Comparison of ENCODE assay signal across 8 mouse cellular contexts in the genomic region with DNA sequence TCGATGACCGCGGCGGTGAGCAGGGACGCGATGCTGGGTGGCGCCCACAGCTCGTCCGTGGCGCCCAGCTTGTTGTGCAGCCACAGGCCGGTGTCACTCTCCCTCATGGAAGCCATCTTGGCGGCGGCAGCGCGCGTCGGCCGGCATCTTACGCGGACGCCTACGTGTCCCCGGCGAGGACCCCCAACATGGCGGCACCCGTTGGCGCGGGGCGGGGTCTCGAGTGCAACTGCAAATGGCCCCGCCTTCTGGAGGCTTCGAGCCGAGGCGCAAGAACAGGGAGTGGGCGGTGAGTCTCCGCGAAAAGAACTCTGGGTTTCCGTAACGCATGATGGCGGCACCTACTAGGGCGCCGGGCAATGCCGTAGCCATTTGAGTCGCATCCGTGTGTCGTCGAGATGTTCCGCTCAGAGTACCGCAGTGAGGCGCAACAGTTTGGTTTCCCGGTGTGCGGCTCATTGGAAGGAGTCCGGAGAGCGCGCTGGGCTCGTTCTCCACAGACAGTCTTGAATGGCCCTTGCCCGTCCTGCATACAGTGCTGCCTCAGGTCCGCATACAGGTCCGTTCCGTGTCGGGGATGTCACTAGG. TPM values are rescaled to one million over a fixed set of nuclear protein-coding genes. Genes with fewer than 3 reads are reported as not detected.
DNase-seq lines count a peak whose midpoint lies in the region; ATAC-seq and TF ChIP-seq lines count a peak whose summit lies in the region.

Gene Nelfa, minus strand, starts transcription at position 294 of the 588 bp plus-strand sequence.

- TF ChIP-seq CTCF in liver, embryonic 14.5 days (IDR thresholded peaks at IDR 0.05; ENCODE audit: low read depth): no peak
- TF ChIP-seq CTCF in stomach, postnatal 0 days (IDR thresholded peaks at IDR 0.05; ENCODE audit: low read depth): peak; percentile 58

- peak within 1 kb of the TSS; percentile 95 for H3K27ac ChIP-seq in forebrain, embryonic 10.5 days
- peak within 1 kb of the TSS; percentile 92 for H3K27ac ChIP-seq in heart, embryonic 15.5 days
- peak within 1 kb of the TSS; percentile 76 for H3K27ac ChIP-seq in liver, embryonic 14.5 days
- H3K27ac ChIP-seq in neural tube, embryonic 11.5 days (ENCODE audit: low read depth, low read length): peak within 1 kb of the TSS; percentile 86
- H3K27ac ChIP-seq in stomach, postnatal 0 days (replicated peaks): peak within 1 kb of the TSS; percentile 93

- H3K9me3 ChIP-seq in forebrain, embryonic 10.5 days: peaks cover 36% of the 10 kb centered on the region
- H3K9me3 ChIP-seq in heart, embryonic 15.5 days (replicated peaks): no peaks in the 10 kb centered on the region
- no peaks in the 10 kb centered on the region; the same call in 1 of the 2 replicates for H3K9me3 ChIP-seq in liver, embryonic 14.5 days (ENCODE audit: control insufficient read depth, low read length)
- no peaks in the 10 kb centered on the region for H3K9me3 ChIP-seq in neural tube, embryonic 11.5 days (ENCODE audit: control insufficient read depth, low read length)
- no peaks in the 10 kb centered on the region for H3K9me3 ChIP-seq in stomach, postnatal 0 days (ENCODE audit: control insufficient read depth, low read length)

- peak within 1 kb of the TSS; percentile 74 for H3K4me2 ChIP-seq in heart, embryonic 15.5 days
- H3K4me2 ChIP-seq in liver, embryonic 14.5 days (ENCODE audit: low read depth): peak within 1 kb of the TSS; percentile 93
- peak within 1 kb of the TSS; percentile 69 for H3K4me2 ChIP-seq in neural tube, embryonic 11.5 days (ENCODE audit: low read depth)
- peak within 1 kb of the TSS; percentile 67 for H3K4me2 ChIP-seq in stomach, postnatal 0 days (replicated peaks; ENCODE audit: low read depth)

- H3K36me3 ChIP-seq in forebrain, embryonic 10.5 days (replicated peaks): peaks cover 54% of the 10 kb centered on the region
- 0 out of 2 replicates have a peak, but pooled peaks cover 7% of the 10 kb centered on the region for H3K36me3 ChIP-seq in heart, embryonic 15.5 days
- no peaks in the 10 kb centered on the region; the same call in 1 of the 2 replicates for H3K36me3 ChIP-seq in liver, embryonic 14.5 days (replicated peaks; ENCODE audit: control insufficient read depth, insufficient read depth, low read depth)
- H3K36me3 ChIP-seq in neural tube, embryonic 11.5 days (ENCODE audit: control insufficient read depth, insufficient read depth, low read length): peaks cover 4% of the 10 kb centered on the region
- H3K36me3 ChIP-seq in stomach, postnatal 0 days (ENCODE audit: control insufficient read depth, insufficient read depth, low read length): no peaks in the 10 kb centered on the region

- H3K27me3 ChIP-seq in forebrain, embryonic 10.5 days (ENCODE audit: poor library complexity, severe bottlenecking): no peaks in the 10 kb centered on the region
- H3K27me3 ChIP-seq in heart, embryonic 15.5 days: no peaks in the 10 kb centered on the region
- H3K27me3 ChIP-seq in liver, embryonic 14.5 days (ENCODE audit: control insufficient read depth, insufficient read depth, low read length): no peaks in the 10 kb centered on the region
- H3K27me3 ChIP-seq in neural tube, embryonic 11.5 days (ENCODE audit: control insufficient read depth, insufficient read depth, low read length): no peaks in the 10 kb centered on the region
- H3K27me3 ChIP-seq in stomach, postnatal 0 days (ENCODE audit: control insufficient read depth, insufficient read depth, low read length): no peaks in the 10 kb centered on the region

- peak; percentile 97 for ATAC-seq in heart, embryonic 15.5 days (replicated peaks; ENCODE audit: insufficient number of reproducible peaks, insufficient read depth, low FRiP score, low read depth)
- peak; percentile 92 for ATAC-seq in liver, embryonic 14.5 days (ENCODE audit: insufficient read depth)
- ATAC-seq in neural tube, embryonic 11.5 days (ENCODE audit: insufficient read depth, low FRiP score, low TSS enrichment): peak; percentile 96
- peak; percentile 99 for ATAC-seq in stomach, postnatal 0 days (ENCODE audit: low FRiP score, low TSS enrichment)

- H3K9ac ChIP-seq in heart, embryonic 15.5 days: peak within 1 kb of the TSS; percentile 87
- H3K9ac ChIP-seq in liver, embryonic 14.5 days (replicated peaks): peak within 1 kb of the TSS; percentile 86
- peak within 1 kb of the TSS; percentile 90 for H3K9ac ChIP-seq in neural tube, embryonic 11.5 days (ENCODE audit: low read length)
- H3K9ac ChIP-seq in stomach, postnatal 0 days (ENCODE audit: low read length): peak within 1 kb of the TSS; percentile 93

- peak; percentile 96 to 97 for DNase-seq in CD8-positive naive resting alpha-beta T cell, adult 2 months (ENCODE audit: low read depth in 2 of 2, low spot score in 2 of 2)
- DNase-seq in c-Kit-positive CD71-negative TER-119-negative erythroid progenitor cells, embryonic 14.5 days (ENCODE audit: low read depth): peak; percentile 95
- peak; percentile 97 for DNase-seq in forebrain, embryonic 10.5 days (ENCODE audit: extremely low spot score, low spot score)
- peak; percentile 99 for DNase-seq in kidney, postnatal 25 days
- peak; percentile 92 to 93 (median 92) for DNase-seq in liver, embryonic 14.5 days (ENCODE audit: low read depth in 3 of 3, low spot score in 3 of 3)
- DNase-seq in neural tube, embryonic 11.5 days (ENCODE audit: low spot score): peak; percentile 99
- peak; percentile 98 for DNase-seq in stomach, postnatal 0 days (ENCODE audit: low spot score)

- under 1% methylated on average over 61 of the region's 61 CpGs for WGBS in forebrain, embryonic 10.5 days
- under 1% methylated on average over 61 of the region's 61 CpGs for WGBS in heart, embryonic 15.5 days
- WGBS in liver, embryonic 14.5 days (ENCODE audit: insufficient replicate concordance): under 1% methylated on average over 61 of the region's 61 CpGs
- under 1% methylated on average over 57 of the region's 61 CpGs for WGBS in neural tube, embryonic 11.5 days
- WGBS in stomach, postnatal 0 days: under 1% methylated on average over 58 of the region's 61 CpGs

- peak; percentile 10; the same call in 1 of the 2 replicates for TF ChIP-seq EP300 in liver, embryonic 14.5 days (IDR thresholded peaks at IDR 0.05; ENCODE audit: low read depth)
- no peak for TF ChIP-seq EP300 in stomach, postnatal 0 days (optimal IDR thresholded peaks at IDR 0.05)

- H3K4me1 ChIP-seq in forebrain, embryonic 10.5 days: peaks cover 28% of the 10 kb centered on the region
- H3K4me1 ChIP-seq in heart, embryonic 15.5 days (replicated peaks): peaks cover 26% of the 10 kb centered on the region
- H3K4me1 ChIP-seq in liver, embryonic 14.5 days (replicated peaks; ENCODE audit: control insufficient read depth in 2 of 2, insufficient read depth in 2 of 2, low read length in 1 of 2): peaks cover 21 to 22% of the 10 kb centered on the region in 2 experiments
- H3K4me1 ChIP-seq in neural tube, embryonic 11.5 days (ENCODE audit: control insufficient read depth, insufficient read depth, low read length): peaks cover 8% of the 10 kb centered on the region; the same call in 1 of the 2 replicates
- 0 out of 2 replicates have a peak, but pooled peaks cover 4% of the 10 kb centered on the region for H3K4me1 ChIP-seq in stomach, postnatal 0 days (replicated peaks; ENCODE audit: control insufficient read depth, insufficient read depth)

- peak within 1 kb of the TSS; percentile 96 for H3K4me3 ChIP-seq in forebrain, embryonic 10.5 days
- H3K4me3 ChIP-seq in heart, embryonic 15.5 days: peak within 1 kb of the TSS; percentile 89
- H3K4me3 ChIP-seq in liver, embryonic 14.5 days (ENCODE audit: insufficient read depth in 1 of 2, low read depth in 2 of 2, low read length in 2 of 2): peak within 1 kb of the TSS; percentile 82 to 83
- peak within 1 kb of the TSS; percentile 92 for H3K4me3 ChIP-seq in neural tube, embryonic 11.5 days (ENCODE audit: low read depth, low read length)
- H3K4me3 ChIP-seq in stomach, postnatal 0 days (ENCODE audit: low read depth, low read length): peak within 1 kb of the TSS; percentile 90

RNA-seq across cellular contexts. Expression of gene Nelfa, which starts in this region (rescaled TPM):
- 86.9 and 89.9 TPM in 2 replicates for polyA plus RNA-seq in forebrain, embryonic 10.5 days (2016; fragmentation: Nextera tagmentation; extraction: Ambion mirVana)
- 24.6 and 33.9 TPM in 2 replicates for polyA plus RNA-seq in heart, embryonic 15.5 days (2015; fragmentation: Nextera tagmentation; extraction: Ambion mirVana)
- 20.2 and 22.6 TPM in 2 replicates for polyA plus RNA-seq in liver, embryonic 14.5 days (2012; rRNA removed)
- 21.3 and 24.1 TPM in 2 replicates for polyA plus RNA-seq in liver, embryonic 14.5 days (2014; fragmentation: Nextera tagmentation; extraction: Ambion mirVana)
- polyA plus RNA-seq in neural tube, embryonic 11.5 days (2014; fragmentation: Nextera tagmentation; extraction: Ambion mirVana): 68.4 and 71.5 TPM in 2 replicates
- 20.4 and 20.5 TPM in 2 replicates for polyA plus RNA-seq in stomach, postnatal 0 days (2015; fragmentation: Nextera tagmentation; extraction: Ambion mirVana)

Comparison
In these comparisons a context has a peak if more than half of its experiments do, and no peak if none do; other contexts are left out.
1. Peak in every context shown above with its lines: DNase-seq, ATAC-seq, H3K4me3 ChIP-seq and H3K27ac ChIP-seq.